Mouse (Mus musculus): ENCODE data around the gene Gm3138.
"Not testable (repeated sequence)": the region's sequence is repeated elsewhere in the genome, so short reads cannot be mapped to it uniquely, and the experiment has no call there.

Gene Gm3138

GRCm38 (mm10) chr14:4249331-4249730 lies at the start of gene Gm3138:
Gene Gm3138 (plus strand): TSS chr14:4249631.
- DNase-seq (ENCODE audit: low spot score): not testable (repeated sequence)

DNA sequence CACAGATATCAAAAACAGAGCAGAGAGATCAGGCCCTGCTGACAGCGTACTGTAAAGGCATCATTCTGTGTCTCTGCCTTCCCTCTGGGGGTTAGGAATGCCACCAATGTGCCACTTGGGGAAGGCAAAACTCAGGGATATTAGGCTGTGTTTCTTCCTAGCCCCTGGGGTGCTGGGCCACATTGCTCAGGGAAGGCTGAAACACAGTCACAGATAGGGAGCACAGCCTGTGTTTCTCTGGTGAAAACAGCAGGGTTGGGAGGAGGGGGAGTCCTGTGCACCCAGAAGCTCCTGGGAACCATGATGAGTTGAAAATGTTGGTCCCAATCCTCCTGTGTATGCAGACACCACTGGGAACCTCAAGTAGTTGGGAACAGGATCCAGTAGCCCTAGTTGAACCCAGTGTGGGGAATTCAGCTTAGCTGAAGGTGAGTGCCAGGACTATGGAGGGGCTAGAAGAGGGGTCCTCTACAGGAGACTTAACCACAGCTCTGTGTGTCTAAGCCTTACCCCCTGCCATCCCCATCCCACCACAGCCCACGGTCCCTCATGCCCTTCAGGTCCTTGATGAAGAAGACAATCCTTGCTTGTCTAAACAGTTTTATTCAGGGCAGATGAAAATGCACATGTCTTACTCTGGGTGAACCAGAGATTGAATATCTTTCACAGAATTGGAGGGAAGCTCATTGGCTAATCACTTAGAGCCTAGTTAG lies 20.0 kb downstream of the Gm3138 start:
- DNase-seq (ENCODE audit: low spot score): not testable (repeated sequence)

- DNase-seq (ENCODE audit: low spot score): not testable (repeated sequence)
Observed at GRCm38 (mm10) chr14:4279828-4280227, 30.4 kb downstream of the Gm3138 start.
